18 mouse cellular contexts compared by ENCODE assay signal in the genomic region with DNA sequence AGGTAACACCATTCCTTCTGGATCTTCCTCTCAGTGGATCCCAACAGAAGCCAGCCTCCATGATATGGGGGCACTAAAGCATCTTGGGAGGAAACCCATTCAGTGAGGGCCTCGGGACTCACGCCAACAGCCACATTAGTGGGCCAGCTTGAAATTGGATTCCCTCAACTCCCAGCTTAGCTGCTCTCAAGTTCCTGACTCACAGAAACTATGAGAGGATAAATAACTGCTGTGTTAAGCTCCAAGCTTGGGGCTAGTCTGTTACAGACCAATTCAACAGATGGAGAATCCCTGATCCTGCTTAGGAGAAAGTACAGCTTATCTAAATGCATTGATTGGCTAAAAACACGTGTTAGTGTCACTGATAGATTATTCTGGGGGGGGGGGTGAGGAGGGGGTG.
"Had no signal": no experiment of that assay in that cellular context is flagged by ENCODE, and none has a peak within 500 bp of the region (broad histone marks: within the 10 kb centered on the region; RNA-seq: fewer than 3 reads in every experiment).

No protein-coding gene starts in this region.

- H3K36me3 ChIP-seq: midbrain, embryonic 12.5 days; neural tube, embryonic 13.5 days; neural tube, embryonic 15.5 days had no signal

- DNase-seq: lung, adult 18-20 months; lung, embryonic 14.5 days; lung, postnatal 10 days; lung, postnatal 4 days; midbrain, embryonic 14.5 days; right cerebral cortex, adult 18-20 months; right cerebral cortex, postnatal 25 days; right cerebral cortex, postnatal 4 days; spleen, adult 18-20 months; thymus, adult 18-20 months; thymus, postnatal 14 days; thymus, postnatal 36 days had no signal

- H3K9ac ChIP-seq: liver, embryonic 14.5 days; lung, embryonic 14.5 days; midbrain, embryonic 12.5 days; neural tube, embryonic 13.5 days; neural tube, embryonic 15.5 days had no signal

- H3K4me1 ChIP-seq: midbrain, embryonic 12.5 days; neural tube, embryonic 13.5 days; neural tube, embryonic 15.5 days had no signal

- H3K4me2 ChIP-seq: lung, embryonic 14.5 days; midbrain, embryonic 12.5 days; neural tube, embryonic 13.5 days; neural tube, embryonic 15.5 days had no signal

- H3K9me3 ChIP-seq: midbrain, embryonic 12.5 days; neural tube, embryonic 13.5 days; neural tube, embryonic 15.5 days had no signal

- H3K27me3 ChIP-seq: midbrain, embryonic 12.5 days; neural tube, embryonic 13.5 days; neural tube, embryonic 15.5 days had no signal

- H3K4me3 ChIP-seq: midbrain, embryonic 12.5 days; myocyte; neural tube, embryonic 13.5 days; neural tube, embryonic 15.5 days had no signal

- ATAC-seq: midbrain, embryonic 16.5 days had no signal

- H3K27ac ChIP-seq: liver, embryonic 14.5 days; midbrain, embryonic 12.5 days; neural tube, embryonic 13.5 days; neural tube, embryonic 15.5 days had no signal
